Mouse (Mus musculus): ENCODE measurements around the gene Tbcd.

DNA sequence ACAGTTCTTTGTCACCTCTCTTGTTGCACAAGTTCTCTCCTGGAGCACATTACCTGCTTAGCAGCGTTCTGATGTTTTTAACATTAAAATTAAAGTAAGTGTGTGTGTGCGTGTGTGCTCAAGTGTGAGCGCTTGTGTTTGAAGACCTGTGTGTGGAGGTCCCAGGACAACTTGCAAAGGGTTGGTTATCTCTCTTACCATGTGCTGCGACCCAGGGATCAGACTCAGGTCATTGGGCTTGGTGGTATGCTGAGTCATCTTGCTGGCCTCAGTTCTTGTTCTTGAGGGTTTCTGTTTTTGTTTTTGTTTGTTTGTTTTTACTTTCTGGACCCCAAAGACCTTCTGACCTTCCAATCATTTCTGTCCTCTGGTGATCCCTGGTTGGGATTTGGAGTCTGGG lies 96.2 kb downstream of the Tbcd start:
- no peak for TF ChIP-seq CTCF (IDR thresholded peaks at IDR 0.05; ENCODE audit: borderline replicate concordance, extremely low read depth, insufficient read depth, insufficient read length)
- no peak for TF ChIP-seq POLR2A (IDR thresholded peaks at IDR 0.05; ENCODE audit: borderline replicate concordance, extremely low read depth, insufficient read depth, insufficient read length, poor library complexity, severe bottlenecking)

All from brain, embryonic 14.5 days (tissue).